Mouse (Mus musculus) heart, embryonic 10.5 days (tissue): ENCODE measurements around the gene Pex19. TPM values are rescaled to one million over a fixed set of nuclear protein-coding genes. Genes with fewer than 3 reads are reported as not detected.
A peak's percentile ranks its signal among the peaks of the same experiment; 100 is the strongest.

Experiments used
- DNase-seq: peaks from one replicate; pipeline ENCODE4 v3.0.0-alpha.2; 2017; ENCODE audit warnings: low spot score
- H3K27ac ChIP-seq: fragments of 300-500 bp; sonication (generic); 2 replicates; pipeline ENCODE4 v1.5.1; 2016; ENCODE audit warnings: mild to moderate bottlenecking
- H3K27me3 ChIP-seq: fragments of 300-500 bp; sonication (generic); 2 replicates; pipeline ENCODE4 v1.6.1; 2016; ENCODE audit warnings: mild to moderate bottlenecking; ENCODE audit not compliant: poor library complexity, insufficient read depth, severe bottlenecking
- H3K36me3 ChIP-seq: fragments of 300-500 bp; sonication (generic); 2 replicates; pipeline ENCODE4 v1.6.1; 2016; ENCODE audit warnings: mild to moderate bottlenecking, moderate library complexity
- H3K4me1 ChIP-seq: fragments of 300-500 bp; sonication (generic); 2 replicates; pipeline ENCODE4 v1.6.1; 2016; ENCODE audit warnings: mild to moderate bottlenecking
- H3K4me3 ChIP-seq: fragments of 300-500 bp; sonication (generic); 2 replicates; pipeline ENCODE4 v1.5.1; 2016; ENCODE audit warnings: mild to moderate bottlenecking, moderate library complexity
- H3K9me3 ChIP-seq: fragments of 300-500 bp; sonication (generic); 2 replicates; pipeline ENCODE4 v1.6.1; 2016; ENCODE audit warnings: mild to moderate bottlenecking, moderate library complexity
- WGBS: fragments of 180-500 bp; shearing (Covaris S2); methylation state at CpG from one replicate; pipeline ENCODE4 v1.1.7; 2016; 5-methylcytosine and 5-hydroxymethylcytosine counted together
- polyA plus RNA-seq: library from polyadenylated mRNA; unstranded; fragments of >200 nt; fragmentation: Nextera tagmentation; extraction: Ambion mirVana; gene quantifications from 2 replicates; pipeline ENCODE4 v1.2.1, GENCODE M21; 2016

Pex19 gene
- polyA plus RNA-seq, result 154 and 161 TPM in 2 replicates

- Histone ChIP-seq H3K36me3 (peaks cover 54% of the 10 kb centered on the region), H3K4me1 (peaks cover 6% of the 10 kb centered on the region), H3K27ac (peak within 1 kb of the TSS; percentile 94), H3K9me3 (no peaks in the 10 kb centered on the region), H3K4me3 (peak within 1 kb of the TSS; percentile 89), H3K27me3 (no peaks in the 10 kb centered on the region)
- peak; percentile 96 for DNase-seq
- 1% methylated on average over 42 of the region's 42 CpGs for WGBS
These were observed at the start of gene Pex19 for GRCm38 (mm10) chr1:172126376-172127347. Gene Pex19 (plus strand): TSS chr1:172126755.

GRCm38 (mm10) chr1:172077981-172078380 is 48.6 kb upstream of the Pex19 start:
- 26% methylated on average over 5 of the region's 5 CpGs for WGBS
- Histone ChIP-seq H3K4me3 (no peak overlapping the region), H3K27me3 (no peaks in the 10 kb centered on the region), H3K36me3 (peaks cover 70% of the 10 kb centered on the region), H3K9me3 (no peaks in the 10 kb centered on the region), H3K4me1 (no peaks in the 10 kb centered on the region), H3K27ac (no peak overlapping the region)
- DNase-seq, result no peak

- Histone ChIP-seq H3K27me3 (no peaks in the 10 kb centered on the region), H3K9me3 (no peaks in the 10 kb centered on the region), H3K36me3 (peaks cover 30% of the 10 kb centered on the region), H3K27ac (peak within 1 kb of the TSS; percentile 93), H3K4me3 (peak within 1 kb of the TSS; percentile 70), H3K4me1 (peaks cover 14% of the 10 kb centered on the region; the same call in 1 of the 2 replicates)
- under 1% methylated on average over 40 of the region's 40 CpGs for WGBS
- DNase-seq, result peak; percentile 97
These were observed 44.3 kb upstream of the Pex19 start, which contains the start of the genes Copa and Ncstn for GRCm38 (mm10) chr1:172082101-172082898. Gene Copa (plus strand): TSS chr1:172082529. Gene Ncstn (minus strand): TSS chr1:172082795.

DNA sequence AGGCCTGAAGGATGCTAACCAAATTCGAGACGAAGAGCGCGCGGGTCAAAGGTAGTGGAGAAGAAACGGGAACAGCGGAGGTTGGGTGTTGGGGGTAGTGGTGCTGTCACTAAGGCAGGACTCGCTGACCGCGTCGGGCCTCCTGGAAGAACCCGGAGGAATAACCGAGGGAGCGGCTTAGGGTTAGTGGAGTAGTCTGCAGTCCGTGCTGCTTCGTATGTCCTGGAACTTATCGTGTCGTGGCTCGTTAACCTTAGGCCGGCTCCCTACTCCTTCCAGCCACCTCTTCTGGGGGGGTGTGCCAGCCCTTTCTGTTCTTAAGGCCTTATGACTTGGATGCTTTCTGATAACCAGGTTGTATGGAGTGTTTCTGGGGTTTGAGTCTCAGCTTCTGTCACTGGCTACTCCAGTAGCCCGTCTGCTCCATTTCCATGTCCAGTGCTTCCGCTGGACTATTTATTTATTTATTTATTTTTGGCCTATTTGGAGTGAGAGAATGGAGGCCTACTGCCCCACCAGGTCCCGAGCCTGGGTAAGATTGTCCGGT is 43.6 kb upstream of the Pex19 start:
- Histone ChIP-seq H3K36me3 (peaks cover 26% of the 10 kb centered on the region), H3K4me3 (peak overlapping the region; percentile 70), H3K27me3 (no peaks in the 10 kb centered on the region), H3K27ac (peak overlapping the region; percentile 93), H3K4me1 (peaks cover 14% of the 10 kb centered on the region; the same call in 1 of the 2 replicates), H3K9me3 (no peaks in the 10 kb centered on the region)
- 1% methylated on average over 24 of the region's 24 CpGs for WGBS
- DNase-seq, result no peak

GRCm38 (mm10) chr1:172093522-172093921 is 33.0 kb upstream of the Pex19 start:
- H3K36me3 ChIP-seq, result peaks cover 81% of the 10 kb centered on the region
- 56% methylated on average over 3 of the region's 3 CpGs for WGBS
- H3K4me3 ChIP-seq, result no peak overlapping the region
- no peaks in the 10 kb centered on the region for H3K27me3 ChIP-seq
- DNase-seq, result no peak
- peaks cover 19% of the 10 kb centered on the region for H3K4me1 ChIP-seq
- H3K27ac ChIP-seq, result no peak overlapping the region
- no peaks in the 10 kb centered on the region for H3K9me3 ChIP-seq

DNA sequence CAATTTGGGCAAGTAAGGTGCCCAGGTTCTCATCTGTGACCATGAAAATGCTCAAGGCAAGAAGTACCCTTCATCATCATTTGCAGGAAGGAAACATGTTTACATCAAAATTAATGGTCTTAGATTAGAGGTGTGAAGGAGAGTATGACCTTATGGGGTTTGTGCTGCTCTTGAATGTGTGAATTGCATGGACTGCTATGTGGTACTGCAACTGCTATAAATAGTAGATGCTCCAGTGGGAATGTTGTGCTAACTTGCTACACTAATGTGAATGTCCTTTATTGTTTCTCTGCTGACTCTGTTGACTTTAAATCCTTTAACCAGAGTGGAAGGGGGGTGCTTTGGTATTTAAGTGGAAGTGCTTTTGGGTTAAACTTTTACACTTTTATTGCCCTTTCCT is 32.3 kb upstream of the Pex19 start:
- Histone ChIP-seq H3K36me3 (peaks cover 81% of the 10 kb centered on the region), H3K27ac (no peak overlapping the region)

DNA sequence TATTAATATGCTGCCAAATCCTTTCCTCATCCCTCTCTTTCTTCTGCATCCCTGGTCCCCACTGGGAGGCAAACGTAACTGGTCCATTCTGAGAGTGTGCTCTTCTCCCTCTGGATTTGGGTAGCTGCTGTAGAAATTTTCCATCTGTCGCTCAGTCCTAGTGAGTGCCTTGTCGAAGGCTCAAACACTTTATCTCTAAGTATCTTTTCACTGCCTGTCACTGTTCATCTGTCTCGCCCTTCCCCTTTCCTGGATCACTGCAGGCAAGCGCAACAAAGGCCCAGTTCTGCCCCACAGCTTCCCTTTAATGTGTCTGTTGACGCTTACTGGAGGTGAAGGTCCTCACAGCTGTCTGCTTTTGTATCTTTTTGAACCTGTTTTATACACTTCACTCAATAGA is 31.4 kb upstream of the Pex19 start:
- H3K27ac ChIP-seq, result no peak overlapping the region
- no peak for DNase-seq
- H3K4me3 ChIP-seq, result no peak overlapping the region
- 29% methylated on average over 6 of the region's 6 CpGs for WGBS
- H3K36me3 ChIP-seq, result peaks cover 80% of the 10 kb centered on the region
- no peaks in the 10 kb centered on the region for H3K9me3 ChIP-seq
- H3K27me3 ChIP-seq, result no peaks in the 10 kb centered on the region
- H3K4me1 ChIP-seq, result peaks cover 19% of the 10 kb centered on the region

More for the DNA sequence above, 32.3 kb upstream of the Pex19 start:
- DNase-seq, result no peak
- Histone ChIP-seq H3K9me3 (no peaks in the 10 kb centered on the region), H3K27me3 (no peaks in the 10 kb centered on the region), H3K4me3 (no peak overlapping the region), H3K4me1 (peaks cover 19% of the 10 kb centered on the region)

- H3K27ac ChIP-seq, result no peak overlapping the region
- 91% methylated on average over 6 of the region's 6 CpGs for WGBS
- peaks cover 81% of the 10 kb centered on the region for H3K36me3 ChIP-seq
These were observed 27.1 kb upstream of the Pex19 start for GRCm38 (mm10) chr1:172099325-172100033.

DNA sequence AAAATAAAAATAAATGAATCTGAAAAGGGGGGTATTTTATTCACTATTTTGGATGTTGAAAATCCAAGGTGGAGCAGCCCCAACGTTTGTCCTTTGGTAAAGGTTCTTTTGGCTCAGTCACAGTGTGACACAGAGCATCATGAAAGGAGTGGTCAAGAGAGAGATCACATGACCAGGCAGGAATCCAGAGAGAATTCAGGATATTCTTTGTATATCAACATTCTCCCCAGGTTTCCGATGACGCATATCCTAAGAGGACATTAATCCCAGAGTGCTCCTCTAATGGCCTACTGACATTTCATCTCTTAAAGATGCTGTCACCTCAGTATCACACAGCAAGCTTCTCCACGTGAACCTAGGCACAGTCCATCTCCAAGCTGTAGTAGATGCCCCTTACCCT is 22.9 kb upstream of the Pex19 start:
- no peaks in the 10 kb centered on the region for H3K4me1 ChIP-seq
- H3K36me3 ChIP-seq, result peaks cover 97% of the 10 kb centered on the region

More at GRCm38 (mm10) chr1:172099325-172100033, 27.1 kb upstream of the Pex19 start:
- Histone ChIP-seq H3K4me1 (peaks cover 9% of the 10 kb centered on the region; the same call in 1 of the 2 replicates), H3K4me3 (no peak overlapping the region), H3K9me3 (no peaks in the 10 kb centered on the region), H3K27me3 (no peaks in the 10 kb centered on the region)
- no peak for DNase-seq

DNA sequence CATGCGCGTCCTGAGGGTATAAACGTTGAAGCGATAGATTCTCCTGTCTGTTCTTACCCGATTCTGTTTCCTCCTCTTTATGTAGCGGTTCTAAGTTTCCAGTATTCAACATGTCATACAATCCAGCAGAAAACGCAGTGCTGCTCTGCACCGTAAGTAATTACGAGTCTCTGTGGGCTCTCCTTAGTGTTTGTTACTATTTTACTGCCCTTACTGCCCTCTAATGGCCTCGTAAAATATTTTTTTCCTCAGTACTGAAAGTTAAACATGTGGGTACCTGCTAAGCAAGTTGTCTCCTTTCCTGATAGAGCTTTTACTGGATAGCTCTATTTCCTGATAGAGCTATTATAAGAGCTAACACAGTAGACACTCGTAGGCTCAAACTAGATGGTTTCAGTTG is 21.5 kb upstream of the Pex19 start:
- H3K27me3 ChIP-seq, result no peaks in the 10 kb centered on the region
- no peaks in the 10 kb centered on the region for H3K4me1 ChIP-seq
- no peaks in the 10 kb centered on the region for H3K9me3 ChIP-seq
- peak; percentile 38 for DNase-seq
- no peak overlapping the region for H3K4me3 ChIP-seq
- WGBS, result 88% methylated on average over 11 of the region's 11 CpGs
- peaks cover 97% of the 10 kb centered on the region for H3K36me3 ChIP-seq
- no peak overlapping the region for H3K27ac ChIP-seq

More for the DNA sequence above, 22.9 kb upstream of the Pex19 start:
- Histone ChIP-seq H3K4me3 (no peak overlapping the region), H3K27ac (no peak overlapping the region), H3K27me3 (no peaks in the 10 kb centered on the region), H3K9me3 (no peaks in the 10 kb centered on the region)
- peak; percentile 16 for DNase-seq
- WGBS, result 83% methylated on average over 4 of the region's 4 CpGs

DNA sequence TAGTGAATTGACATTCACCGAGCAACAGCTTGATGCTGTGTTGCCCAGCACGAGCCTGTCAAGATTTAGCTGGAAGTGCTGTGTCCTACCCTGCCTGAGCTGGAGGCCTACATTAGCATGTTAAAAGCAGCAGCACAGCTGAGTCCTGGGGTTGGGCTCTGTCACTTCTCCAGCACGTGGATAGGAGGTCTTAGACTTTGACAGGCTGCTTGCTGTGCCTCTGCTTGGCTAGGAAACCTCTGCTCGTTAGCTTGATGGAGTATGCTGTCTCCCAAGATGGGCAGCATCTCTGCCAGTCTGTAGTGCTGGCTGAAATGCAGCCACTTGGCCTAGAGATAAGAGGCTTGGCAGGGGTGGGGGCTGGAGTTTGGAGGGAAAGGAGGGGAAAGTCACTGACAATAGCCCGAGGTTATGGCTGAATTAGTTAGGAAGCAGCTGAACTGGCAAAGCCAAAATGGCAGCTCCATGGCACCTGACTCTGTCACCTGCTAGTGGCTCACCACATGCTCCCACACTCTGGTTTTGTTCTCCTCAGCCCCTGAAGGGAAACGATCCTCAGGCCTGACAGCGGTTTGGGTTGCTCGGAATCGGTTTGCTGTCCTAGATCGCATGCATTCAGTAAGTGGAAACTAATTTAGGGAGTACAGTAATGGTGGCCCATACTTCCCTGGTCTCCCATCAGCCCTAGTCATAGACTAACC is 18.6 kb upstream of the Pex19 start:
- Histone ChIP-seq H3K4me1 (no peaks in the 10 kb centered on the region), H3K27ac (no peak overlapping the region), H3K27me3 (no peaks in the 10 kb centered on the region), H3K9me3 (no peaks in the 10 kb centered on the region), H3K4me3 (no peak overlapping the region), H3K36me3 (peaks cover 99% of the 10 kb centered on the region)
- no peak for DNase-seq
- 79% methylated on average over 10 of the region's 10 CpGs for WGBS
